Mouse (Mus musculus) cortical plate, adult 2 months (tissue): ENCODE data around the gene Cd47.

Experiments
- CTCF ChIP-seq: fragments of 200-500 bp; IDR thresholded peaks from 2 replicates; pipeline ENCODE4 v1.5.1; 2011; ENCODE audit warnings: mild to moderate bottlenecking, control low read depth, low read length; ENCODE audit not compliant: insufficient read depth; ENCODE audit errors: extremely low read depth
- POLR2A ChIP-seq: fragments of 200-500 bp; IDR thresholded peaks from 2 replicates; pipeline ENCODE4 v1.6.1; 2011; ENCODE audit warnings: mild to moderate bottlenecking, low read length, control low read depth; ENCODE audit not compliant: insufficient read depth; ENCODE audit errors: extremely low read depth

- TF ChIP-seq CTCF (no peak), POLR2A (no peak)
These were observed 1.1 kb downstream of the Cd47 start for GRCm38 (mm10) chr16:49801399-49801798.
